Mouse (Mus musculus): ENCODE results near the gene Sympk. TPM values are rescaled to one million over a fixed set of nuclear protein-coding genes. Genes with fewer than 3 reads are reported as not detected.

Sympk gene
- polyA plus RNA-seq, 1 experiment: 22.6 TPM

DNA sequence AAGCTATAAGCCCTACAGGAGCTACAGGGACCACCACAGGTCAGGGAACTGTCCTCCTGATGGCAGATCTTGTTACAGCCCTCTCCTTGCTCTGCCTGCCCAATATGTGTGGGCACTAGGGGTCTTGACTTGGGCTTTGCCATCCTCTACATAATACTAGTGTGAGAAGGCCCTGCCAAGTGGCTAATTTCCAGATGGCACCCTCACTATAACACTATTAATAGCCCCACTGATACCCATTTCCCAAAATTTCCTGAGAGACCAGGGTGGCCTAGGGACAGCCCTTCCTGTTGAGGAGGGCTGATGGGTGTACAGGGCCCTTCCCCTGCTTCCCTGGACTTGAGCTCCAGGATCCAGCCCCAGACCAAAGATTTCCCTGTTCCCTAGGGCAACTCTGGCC lies 73.7 kb downstream of the Sympk start:
- no peaks in the 10 kb centered on the region for H3K9me3 ChIP-seq (ENCODE audit: control insufficient read depth, low read length)
- H3K36me3 ChIP-seq (ENCODE audit: control insufficient read depth): peaks cover 3% of the 10 kb centered on the region; the same call in 1 of the 2 replicates
- peaks cover 49% of the 10 kb centered on the region for H3K4me1 ChIP-seq (ENCODE audit: control insufficient read depth)
- no peak overlapping the region for H3K4me3 ChIP-seq (replicated peaks)
- no peak for TF ChIP-seq TAL1 (IDR thresholded peaks at IDR 0.05; ENCODE audit: low read length)
- peaks cover 47% of the 10 kb centered on the region for H3K27me3 ChIP-seq (ENCODE audit: control insufficient read depth)

DNA sequence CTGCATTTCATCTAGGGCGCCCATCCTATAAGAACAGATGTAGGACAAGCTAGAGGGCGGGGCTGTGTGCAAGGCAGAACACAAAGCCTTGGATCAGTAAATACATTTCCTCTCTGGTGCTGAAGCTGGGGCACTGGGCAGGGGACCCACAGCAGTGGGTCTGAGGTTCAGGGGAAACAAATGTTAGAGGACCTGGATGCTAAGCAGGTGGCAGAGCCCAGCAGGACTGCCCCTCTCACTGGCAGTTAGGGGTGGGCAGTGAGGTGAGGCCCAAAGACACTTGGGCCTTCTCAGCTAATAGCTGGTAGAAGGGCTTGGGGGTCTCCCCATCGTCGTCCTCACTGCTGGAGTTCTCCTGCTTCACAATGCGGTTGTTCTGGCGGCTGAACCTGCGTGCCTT lies 74.6 kb downstream of the Sympk start:
- no peaks in the 10 kb centered on the region for H3K9me3 ChIP-seq (ENCODE audit: control insufficient read depth, low read length)
- H3K36me3 ChIP-seq (ENCODE audit: control insufficient read depth): peaks cover 3% of the 10 kb centered on the region; the same call in 1 of the 2 replicates
- peaks cover 39% of the 10 kb centered on the region for H3K4me1 ChIP-seq (ENCODE audit: control insufficient read depth)
- TF ChIP-seq GATA1 (IDR thresholded peaks at IDR 0.05; ENCODE audit: low read length): no peak
- no peak for TF ChIP-seq TAL1 (IDR thresholded peaks at IDR 0.05; ENCODE audit: low read length)
- H3K27me3 ChIP-seq (ENCODE audit: control insufficient read depth): peaks cover 46% of the 10 kb centered on the region
- H3K4me3 ChIP-seq (replicated peaks): no peak overlapping the region

DNA sequence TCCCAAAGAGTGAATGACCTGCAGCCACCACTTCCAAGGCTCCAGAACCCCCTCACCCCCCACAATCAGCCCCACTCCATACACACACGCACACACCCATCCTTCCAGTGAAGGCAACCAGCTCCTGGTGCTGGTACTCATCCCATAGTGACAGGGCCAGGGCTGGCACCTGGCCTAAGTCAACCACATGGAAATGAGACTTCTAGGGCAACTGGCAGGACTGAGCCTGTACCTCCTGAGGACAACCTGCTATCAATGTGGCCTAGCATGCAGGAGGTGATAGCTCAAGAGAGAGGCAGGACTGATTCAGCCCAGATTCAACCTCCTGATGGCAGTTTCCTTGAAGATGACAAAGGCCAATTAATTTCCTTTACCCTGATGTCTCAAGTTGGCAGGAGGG lies 76.1 kb downstream of the Sympk start:
- Histone ChIP-seq H3K4me1 (ENCODE audit: control insufficient read depth) (peaks cover 25% of the 10 kb centered on the region), H3K27me3 (ENCODE audit: control insufficient read depth) (peaks cover 38% of the 10 kb centered on the region), H3K36me3 (ENCODE audit: control insufficient read depth) (peaks cover 3% of the 10 kb centered on the region; the same call in 1 of the 2 replicates), H3K4me3 (replicated peaks) (no peak overlapping the region), H3K9me3 (ENCODE audit: control insufficient read depth, low read length) (no peaks in the 10 kb centered on the region)
- TF ChIP-seq TAL1 (IDR thresholded peaks at IDR 0.05; ENCODE audit: low read length) (no peak), GATA1 (IDR thresholded peaks at IDR 0.05; ENCODE audit: low read length) (no peak)

DNA sequence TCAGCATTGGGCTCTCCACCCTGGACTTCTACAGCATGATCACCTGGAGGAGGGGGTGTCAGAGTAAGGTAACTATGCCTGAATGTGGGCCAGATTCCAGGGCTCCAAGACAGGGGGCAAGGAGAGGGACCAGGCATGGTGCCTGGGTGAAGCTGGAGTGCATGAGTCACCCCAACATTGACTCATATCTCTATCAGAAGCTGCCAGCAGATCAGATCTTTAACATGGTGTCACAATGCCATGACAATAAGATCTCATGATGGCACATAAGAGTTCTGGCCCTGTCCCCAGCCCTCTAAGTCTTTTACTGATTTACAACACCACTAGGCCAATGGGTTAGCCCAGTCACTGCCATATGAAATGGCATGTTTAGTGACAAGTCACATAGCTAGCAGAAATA lies 79.6 kb downstream of the Sympk start:
- TF ChIP-seq TAL1 (IDR thresholded peaks at IDR 0.05; ENCODE audit: low read length): no peak
- TF ChIP-seq GATA1 (IDR thresholded peaks at IDR 0.05; ENCODE audit: low read length): no peak
- H3K4me3 ChIP-seq (replicated peaks): no peak overlapping the region
- H3K27me3 ChIP-seq (ENCODE audit: control insufficient read depth): peaks cover 16% of the 10 kb centered on the region
- no peaks in the 10 kb centered on the region for H3K36me3 ChIP-seq (ENCODE audit: control insufficient read depth)
- no peaks in the 10 kb centered on the region for H3K4me1 ChIP-seq (ENCODE audit: control insufficient read depth)
- no peaks in the 10 kb centered on the region for H3K9me3 ChIP-seq (ENCODE audit: control insufficient read depth, low read length)

Other genes with a start within 250 kb of the Sympk start
- not detected in 2 replicates for gene Psg19, start 225.9 kb upstream of the Sympk start, polyA plus RNA-seq (2012)
- 0.02 TPM in 1 of 2 replicates, not detected in the other for gene Psg17, start 202.8 kb upstream of the Sympk start, polyA plus RNA-seq (2012)
- gene Mill2, start 184.4 kb upstream of the Sympk start, polyA plus RNA-seq (2012): not detected in 2 replicates
- 0.11 and 0.16 TPM in 2 replicates for gene Pglyrp1, start 153.0 kb upstream of the Sympk start, polyA plus RNA-seq (2012)
- 3.1 and 4.5 TPM in 2 replicates for gene Ccdc61, start 114.0 kb upstream of the Sympk start, polyA plus RNA-seq (2012)
- not detected in 2 replicates for gene Nova2, start 98.5 kb upstream of the Sympk start, polyA plus RNA-seq (2012)
- gene Nanos2, start 37.0 kb upstream of the Sympk start, polyA plus RNA-seq (2012): not detected in 2 replicates
- gene Mypop, start 33.1 kb upstream of the Sympk start, polyA plus RNA-seq (2012): 0.02 TPM in 1 of 2 replicates, not detected in the other
- 5.0 and 5.5 TPM in 2 replicates for gene Irf2bp1, start 20.3 kb upstream of the Sympk start, polyA plus RNA-seq (2012)
- gene Foxa3, start 839 bp upstream of the Sympk start, polyA plus RNA-seq (2012): 0.05 and 0.07 TPM in 2 replicates
- 0.06 TPM in 1 of 2 replicates, not detected in the other for gene Rsph6a, start 30.3 kb downstream of the Sympk start, polyA plus RNA-seq (2012)
- gene Dmwd, start 51.9 kb downstream of the Sympk start, polyA plus RNA-seq (2012): 8.5 and 10.2 TPM in 2 replicates
- 6.0 TPM in 2 replicates for gene Dmpk, start 59.5 kb downstream of the Sympk start, polyA plus RNA-seq (2012)
- 0.23 and 0.34 TPM in 2 replicates for gene Six5, start 70.2 kb downstream of the Sympk start, polyA plus RNA-seq (2012)
- 0.05 TPM in 1 of 2 replicates, not detected in the other for gene Gm4969, start 94.0 kb downstream of the Sympk start, polyA plus RNA-seq (2012)
- gene Fbxo46, start 95.5 kb downstream of the Sympk start, polyA plus RNA-seq (2012): 1.9 TPM in 2 replicates
- gene Qpctl, start 124.9 kb downstream of the Sympk start, polyA plus RNA-seq (2012): 0.61 and 0.66 TPM in 2 replicates
- 9.5 and 12.3 TPM in 2 replicates for gene Snrpd2, start 125.3 kb downstream of the Sympk start, polyA plus RNA-seq (2012)
- not detected in 2 replicates for gene Gipr, start 141.8 kb downstream of the Sympk start, polyA plus RNA-seq (2012)
- gene Eml2, start 152.0 kb downstream of the Sympk start, polyA plus RNA-seq (2012): 0.25 and 0.57 TPM in 2 replicates
- gene Gpr4, start 188.2 kb downstream of the Sympk start, polyA plus RNA-seq (2012): not detected in 2 replicates
- 2.1 and 2.3 TPM in 2 replicates for gene Opa3, start 204.0 kb downstream of the Sympk start, polyA plus RNA-seq (2012)
- gene Vasp, start 247.4 kb downstream of the Sympk start, polyA plus RNA-seq (2012): 17.7 TPM in 2 replicates

All from erythroblast, embryonic 14.5 days (primary cell).